9 mouse cellular contexts compared by ENCODE assay signal in the genomic region with DNA sequence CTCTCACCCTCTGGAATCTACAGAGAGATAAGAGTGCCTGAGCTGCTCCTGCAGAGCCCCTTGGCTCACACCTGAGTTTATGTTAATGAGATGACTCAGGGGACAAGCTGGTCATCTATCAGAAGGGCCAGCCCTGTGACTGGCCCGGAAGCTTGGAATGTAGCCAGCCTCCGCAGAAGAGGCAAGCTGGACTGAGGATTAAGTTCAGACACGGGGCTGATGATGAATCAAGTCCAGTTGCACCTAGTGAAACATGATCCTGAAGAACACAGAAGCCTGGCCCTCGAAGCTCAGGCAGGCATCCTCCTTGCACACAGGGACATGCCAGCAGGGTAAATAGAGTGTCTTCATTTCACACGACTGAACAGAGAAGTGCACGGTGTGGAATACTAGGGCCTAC. TPM values are rescaled to one million over a fixed set of nuclear protein-coding genes. Genes with fewer than 3 reads are reported as not detected.
DNase-seq lines count a peak whose midpoint lies in the region; ATAC-seq and TF ChIP-seq lines count a peak whose summit lies in the region.
"Had no signal": no experiment of that assay in that cellular context is flagged by ENCODE, and none has a peak within 500 bp of the region (broad histone marks: within the 10 kb centered on the region; RNA-seq: fewer than 3 reads in every experiment).

No protein-coding gene starts in this region.

- peaks cover 13% of the 10 kb centered on the region for H3K4me1 ChIP-seq in cerebellum, adult 2 months (ENCODE audit: control insufficient read depth, insufficient read depth, low read length)
- peaks cover 42% of the 10 kb centered on the region for H3K4me1 ChIP-seq in heart, embryonic 16.5 days (ENCODE audit: control insufficient read depth, insufficient read depth, low read length)

- H3K27me3 ChIP-seq in cerebellum, adult 2 months (ENCODE audit: control insufficient read depth, insufficient read depth, low read length): no peaks in the 10 kb centered on the region
- H3K27me3 ChIP-seq in heart, embryonic 16.5 days (ENCODE audit: control insufficient read depth, insufficient read depth, low read length): no peaks in the 10 kb centered on the region

- TF ChIP-seq POLR2A in cerebellum, adult 2 months (IDR thresholded peaks at IDR 0.05; ENCODE audit: borderline replicate concordance, insufficient read depth, low read length): no peak

- peak; percentile 34; the same call in 1 of the 2 replicates for ATAC-seq in heart, embryonic 16.5 days (replicated peaks; ENCODE audit: extremely low read depth, insufficient read depth, low FRiP score)

- peak overlapping the region; percentile 25; the same call in 1 of the 2 replicates for H3K9ac ChIP-seq in heart, embryonic 16.5 days (ENCODE audit: low read length)

- 4% methylated on average over 6 of the region's 6 CpGs for WGBS in cerebellum, adult 2 months
- WGBS in heart, embryonic 16.5 days: 13% methylated on average over 6 of the region's 6 CpGs

- intact Hi-C loops in left cerebral cortex, postnatal 4 days (cut with DNase I): no loop called here
- intact Hi-C loops in left cerebral cortex, postnatal 25 days (cut with DNase I): no loop called here

- no peak overlapping the region for H3K4me3 ChIP-seq in cerebellum, adult 2 months (replicated peaks; ENCODE audit: insufficient read depth, low read depth, low read length)
- no peak overlapping the region for H3K4me3 ChIP-seq in heart, embryonic 16.5 days (ENCODE audit: low read length)
- H3K4me3 ChIP-seq: erythroblast, embryonic 14.5 days had no signal

- peak overlapping the region; percentile 3 for H3K4me2 ChIP-seq in heart, embryonic 16.5 days (ENCODE audit: low read depth, low read length)

- no peak for TF ChIP-seq CTCF in cerebellum, adult 2 months (IDR thresholded peaks at IDR 0.05; ENCODE audit: borderline replicate concordance, insufficient read depth, low read depth, low read length)

- 0 out of 2 replicates have a peak, but pooled peaks cover 5% of the 10 kb centered on the region for H3K36me3 ChIP-seq in heart, embryonic 16.5 days (ENCODE audit: control insufficient read depth, insufficient read depth)

- peak; percentile 36 for DNase-seq in left cerebral cortex, postnatal 4 days
- DNase-seq in left cerebral cortex, postnatal 25 days (ENCODE audit: low spot score in 2 of 2): no peak
- DNase-seq in cerebellum, adult 2 months: peak; percentile 67 to 83
- peak; percentile 53 to 72 for DNase-seq in lung, postnatal 4 days
- DNase-seq in frontal cortex, postnatal 25 days (ENCODE audit: low spot score in 2 of 2): no peak
- DNase-seq in spleen, postnatal 10 days (ENCODE audit: low spot score in 2 of 2): no peak
- no peak for DNase-seq in T-cell, adult 2 months (ENCODE audit: low spot score)

- peak overlapping the region; percentile 31; the same call in 1 of the 2 replicates for H3K27ac ChIP-seq in cerebellum, adult 2 months (ENCODE audit: insufficient read depth, low read length)
- peak overlapping the region; percentile 75 for H3K27ac ChIP-seq in heart, embryonic 16.5 days (ENCODE audit: low read length)

- no peaks in the 10 kb centered on the region for H3K9me3 ChIP-seq in heart, embryonic 16.5 days (replicated peaks; ENCODE audit: control insufficient read depth, low read length)

RNA-seq across cellular contexts. Expression of gene 1700056E22Rik, which starts 17.7 kb away (rescaled TPM):
- under 1 TPM in 1 of 2 experiments, not detected in 1; 0.28 TPM for total RNA-seq in left cerebral cortex, postnatal 4 days (2021)
- under 1 TPM in 1 of 2 experiments, not detected in 1; 0.50 TPM for total RNA-seq in left cerebral cortex, postnatal 25 days (2021)
- polyA plus RNA-seq in cerebellum, adult 2 months (2012; rRNA removed): 0.51 and 0.71 TPM in 2 replicates
- 2.2 TPM in 2 replicates for polyA plus RNA-seq in heart, embryonic 16.5 days (2015; fragmentation: Nextera tagmentation; extraction: Ambion mirVana)

RNA-seq across cellular contexts. Expression of gene Dusp10, which starts 38.7 kb away (rescaled TPM):
- 1 to 10 TPM; 3.4 to 4.2 TPM for total RNA-seq in left cerebral cortex, postnatal 4 days (2021)
- total RNA-seq in left cerebral cortex, postnatal 25 days (2021): 1 to 10 TPM; 5.2 to 6.2 TPM
- 28.7 and 32.8 TPM in 2 replicates for polyA plus RNA-seq in cerebellum, adult 2 months (2012; rRNA removed)
- 11.7 and 15.5 TPM in 2 replicates for polyA plus RNA-seq in heart, embryonic 16.5 days (2015; fragmentation: Nextera tagmentation; extraction: Ambion mirVana)

Comparison
In these comparisons a context has a peak if more than half of its experiments do, and no peak if none do; other contexts are left out.
1. DNase-seq: peak in left cerebral cortex, postnatal 4 days (single experiment), cerebellum, adult 2 months (2 of 2) and lung, postnatal 4 days (2 of 2); none in left cerebral cortex, postnatal 25 days (0 of 2), frontal cortex, postnatal 25 days (0 of 2), spleen, postnatal 10 days (0 of 2) and T-cell, adult 2 months (single experiment).